Mouse (Mus musculus): ENCODE measurements around the gene Krt32. TPM values are rescaled to one million over a fixed set of nuclear protein-coding genes. Genes with fewer than 3 reads are reported as not detected.

Gene Krt32
- not detected in 2 replicates for polyA plus RNA-seq (2015; fragmentation: Nextera tagmentation; extraction: Ambion mirVana)

- Histone ChIP-seq H3K9me3 (ENCODE audit: control insufficient read depth, low read length) (no peaks in the 10 kb centered on the region), H3K27me3 (ENCODE audit: control insufficient read depth, insufficient read depth, low read depth, low read length) (no peaks in the 10 kb centered on the region), H3K27ac (ENCODE audit: low read length) (no peak within 1 kb of the TSS), H3K4me3 (ENCODE audit: low read length) (no peak within 1 kb of the TSS), H3K4me2 (ENCODE audit: low read depth, low read length) (no peak within 1 kb of the TSS), H3K9ac (ENCODE audit: low read length) (no peak within 1 kb of the TSS), H3K36me3 (ENCODE audit: control insufficient read depth, insufficient read depth, low read length) (no peaks in the 10 kb centered on the region), H3K4me1 (replicated peaks; ENCODE audit: control insufficient read depth, insufficient read depth, low read length) (no peaks in the 10 kb centered on the region)
- WGBS, result 83% methylated on average over 10 of the region's 10 CpGs
- ATAC-seq (ENCODE audit: low read depth), result no peak
Observed at GRCm38 (mm10) chr11:100087861-100088260, at the start of gene Krt32. Krt32 (minus strand) TSS chr11:100088226.

DNA sequence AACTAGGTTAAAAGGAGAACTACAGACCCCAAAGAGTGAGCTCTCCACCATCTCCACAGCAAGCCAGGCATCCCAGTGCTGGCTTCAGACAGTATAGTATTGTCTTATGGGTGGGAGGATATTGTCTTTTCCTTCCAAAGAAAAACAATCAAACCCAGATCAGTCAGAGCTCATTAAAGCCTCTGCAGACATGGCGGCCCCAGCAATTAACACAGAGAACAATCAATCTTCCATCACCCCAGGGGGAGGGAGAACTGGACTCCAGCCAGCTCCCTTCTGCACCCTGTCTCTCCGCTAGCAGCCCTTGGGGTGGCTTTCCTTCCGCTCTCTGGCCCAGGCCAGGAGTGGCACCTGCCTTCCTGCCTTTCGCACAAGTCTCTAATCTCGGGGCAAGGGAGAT is 49.7 kb upstream of the Krt32 start:
- Histone ChIP-seq H3K27me3 (ENCODE audit: control insufficient read depth, insufficient read depth, low read depth, low read length) (no peaks in the 10 kb centered on the region), H3K36me3 (ENCODE audit: control insufficient read depth, insufficient read depth, low read length) (no peaks in the 10 kb centered on the region), H3K4me1 (replicated peaks; ENCODE audit: control insufficient read depth, insufficient read depth, low read length) (peaks cover 14% of the 10 kb centered on the region), H3K9me3 (ENCODE audit: control insufficient read depth, low read length) (no peaks in the 10 kb centered on the region), H3K4me2 (ENCODE audit: low read depth, low read length) (no peak overlapping the region), H3K4me3 (ENCODE audit: low read length) (no peak overlapping the region), H3K9ac (ENCODE audit: low read length) (no peak overlapping the region), H3K27ac (ENCODE audit: low read length) (no peak overlapping the region)
- no peak for ATAC-seq (ENCODE audit: low read depth)
- 23% methylated on average over 5 of the region's 5 CpGs for WGBS

- Histone ChIP-seq H3K4me3 (ENCODE audit: low read length) (no peak overlapping the region), H3K4me2 (ENCODE audit: low read depth, low read length) (no peak overlapping the region), H3K27me3 (ENCODE audit: control insufficient read depth, insufficient read depth, low read depth, low read length) (no peaks in the 10 kb centered on the region), H3K9me3 (ENCODE audit: control insufficient read depth, low read length) (no peaks in the 10 kb centered on the region), H3K9ac (ENCODE audit: low read length) (no peak overlapping the region), H3K36me3 (ENCODE audit: control insufficient read depth, insufficient read depth, low read length) (no peaks in the 10 kb centered on the region), H3K27ac (ENCODE audit: low read length) (no peak overlapping the region), H3K4me1 (replicated peaks; ENCODE audit: control insufficient read depth, insufficient read depth, low read length) (peaks cover 14% of the 10 kb centered on the region)
- ATAC-seq (ENCODE audit: low read depth), result no peak
- WGBS, result 17% methylated on average over 5 of the region's 5 CpGs
Observed at GRCm38 (mm10) chr11:100136559-100136958, 48.5 kb upstream of the Krt32 start.

DNA sequence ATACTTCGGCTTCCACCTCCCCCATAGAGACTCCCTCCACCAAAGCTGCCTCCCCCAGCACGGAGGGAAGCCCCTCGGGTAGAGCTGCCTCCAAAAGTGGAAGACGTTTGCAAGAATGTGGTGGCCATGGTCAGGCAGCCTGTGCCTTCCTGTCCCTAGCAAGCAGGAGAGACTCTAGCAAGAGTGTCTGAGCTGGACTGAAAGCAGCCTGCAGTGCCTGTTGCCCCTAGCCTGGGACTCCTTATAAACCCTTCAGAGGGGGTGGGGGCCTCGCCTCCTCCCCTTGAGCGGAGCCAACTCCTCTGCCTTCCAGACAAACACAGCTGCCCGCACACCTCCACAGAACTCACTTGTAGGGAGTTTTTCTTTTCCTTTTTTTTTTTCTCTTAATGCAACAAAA is 47.7 kb upstream of the Krt32 start, which contains the start of gene Krt15:
Gene Krt15 (minus strand): TSS at position 198 of the 400 bp plus-strand sequence.
- H3K27me3 ChIP-seq (ENCODE audit: control insufficient read depth, insufficient read depth, low read depth, low read length), result no peaks in the 10 kb centered on the region
- no peak within 1 kb of the TSS for H3K27ac ChIP-seq (ENCODE audit: low read length)
- no peak within 1 kb of the TSS for H3K9ac ChIP-seq (ENCODE audit: low read length)
- no peak for ATAC-seq (ENCODE audit: low read depth)
- WGBS, result 40% methylated on average over 7 of the region's 7 CpGs
- no peaks in the 10 kb centered on the region for H3K36me3 ChIP-seq (ENCODE audit: control insufficient read depth, insufficient read depth, low read length)
- peaks cover 14% of the 10 kb centered on the region for H3K4me1 ChIP-seq (replicated peaks; ENCODE audit: control insufficient read depth, insufficient read depth, low read length)
- H3K9me3 ChIP-seq (ENCODE audit: control insufficient read depth, low read length), result no peaks in the 10 kb centered on the region
- no peak within 1 kb of the TSS for H3K4me2 ChIP-seq (ENCODE audit: low read depth, low read length)
- no peak within 1 kb of the TSS for H3K4me3 ChIP-seq (ENCODE audit: low read length)

- Histone ChIP-seq H3K4me2 (ENCODE audit: low read depth, low read length) (no peak overlapping the region), H3K4me1 (replicated peaks; ENCODE audit: control insufficient read depth, insufficient read depth, low read length) (no peaks in the 10 kb centered on the region), H3K4me3 (ENCODE audit: low read length) (no peak overlapping the region), H3K27me3 (ENCODE audit: control insufficient read depth, insufficient read depth, low read depth, low read length) (no peaks in the 10 kb centered on the region), H3K27ac (ENCODE audit: low read length) (no peak overlapping the region), H3K9ac (ENCODE audit: low read length) (no peak overlapping the region), H3K9me3 (ENCODE audit: control insufficient read depth, low read length) (no peaks in the 10 kb centered on the region), H3K36me3 (ENCODE audit: control insufficient read depth, insufficient read depth, low read length) (no peaks in the 10 kb centered on the region)
- no peak for ATAC-seq (ENCODE audit: low read depth)
- WGBS, result 64% methylated on average over 7 of the region's 7 CpGs
Observed at GRCm38 (mm10) chr11:100124901-100125300, 36.9 kb upstream of the Krt32 start.

- H3K27me3 ChIP-seq (ENCODE audit: control insufficient read depth, insufficient read depth, low read depth, low read length), result no peaks in the 10 kb centered on the region
- H3K27ac ChIP-seq (ENCODE audit: low read length), result no peak within 1 kb of the TSS
- no peaks in the 10 kb centered on the region for H3K9me3 ChIP-seq (ENCODE audit: control insufficient read depth, low read length)
- H3K4me1 ChIP-seq (replicated peaks; ENCODE audit: control insufficient read depth, insufficient read depth, low read length), result 0 out of 2 replicates have a peak, but pooled peaks cover 3% of the 10 kb centered on the region
- no peak within 1 kb of the TSS for H3K9ac ChIP-seq (ENCODE audit: low read length)
- WGBS, result 70% methylated on average over 3 of the region's 3 CpGs
- no peak within 1 kb of the TSS for H3K4me2 ChIP-seq (ENCODE audit: low read depth, low read length)
- H3K36me3 ChIP-seq (ENCODE audit: control insufficient read depth, insufficient read depth, low read length), result no peaks in the 10 kb centered on the region
- ATAC-seq (ENCODE audit: low read depth), result no peak
- no peak within 1 kb of the TSS for H3K4me3 ChIP-seq (ENCODE audit: low read length)
Observed at GRCm38 (mm10) chr11:100121466-100121865, 33.4 kb upstream of the Krt32 start, which contains the start of gene Krt13. Krt13 (minus strand) TSS chr11:100121566.

DNA sequence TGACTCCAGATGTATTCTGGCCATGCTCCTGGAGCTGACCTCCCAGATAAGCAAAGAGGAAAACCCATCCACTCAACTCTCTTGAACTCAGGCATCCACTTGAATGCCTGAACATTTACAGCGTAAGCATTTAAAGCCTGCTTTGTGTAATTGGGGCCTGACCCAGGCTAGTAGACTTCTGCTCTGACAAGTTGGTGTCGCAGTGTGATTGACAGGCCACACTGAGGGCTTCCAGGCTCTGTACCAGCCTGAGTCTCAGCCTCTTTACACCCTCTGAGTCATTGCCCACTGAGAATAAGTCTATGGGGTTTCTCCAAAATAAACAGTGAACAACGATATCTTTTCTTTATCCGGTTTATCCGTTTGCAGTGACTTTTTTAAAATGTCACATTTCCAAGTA is 32.3 kb upstream of the Krt32 start:
- H3K4me1 ChIP-seq (replicated peaks; ENCODE audit: control insufficient read depth, insufficient read depth, low read length), result 0 out of 2 replicates have a peak, but pooled peaks cover 3% of the 10 kb centered on the region
- WGBS, result 51% methylated on average over 5 of the region's 5 CpGs
- no peak overlapping the region for H3K9ac ChIP-seq (ENCODE audit: low read length)
- ATAC-seq (ENCODE audit: low read depth), result peak; percentile 83
- no peaks in the 10 kb centered on the region for H3K36me3 ChIP-seq (ENCODE audit: control insufficient read depth, insufficient read depth, low read length)
- no peak overlapping the region for H3K4me3 ChIP-seq (ENCODE audit: low read length)
- no peaks in the 10 kb centered on the region for H3K27me3 ChIP-seq (ENCODE audit: control insufficient read depth, insufficient read depth, low read depth, low read length)
- no peaks in the 10 kb centered on the region for H3K9me3 ChIP-seq (ENCODE audit: control insufficient read depth, low read length)
- no peak overlapping the region for H3K4me2 ChIP-seq (ENCODE audit: low read depth, low read length)
- no peak overlapping the region for H3K27ac ChIP-seq (ENCODE audit: low read length)

- Histone ChIP-seq H3K36me3 (ENCODE audit: control insufficient read depth, insufficient read depth, low read length) (no peaks in the 10 kb centered on the region), H3K9ac (ENCODE audit: low read length) (no peak overlapping the region), H3K9me3 (ENCODE audit: control insufficient read depth, low read length) (no peaks in the 10 kb centered on the region), H3K4me1 (replicated peaks; ENCODE audit: control insufficient read depth, insufficient read depth, low read length) (no peaks in the 10 kb centered on the region), H3K4me2 (ENCODE audit: low read depth, low read length) (no peak overlapping the region), H3K4me3 (ENCODE audit: low read length) (no peak overlapping the region), H3K27ac (ENCODE audit: low read length) (peak overlapping the region; percentile 23), H3K27me3 (ENCODE audit: control insufficient read depth, insufficient read depth, low read depth, low read length) (no peaks in the 10 kb centered on the region)
- 32% methylated on average over 2 of the region's 2 CpGs for WGBS
- ATAC-seq (ENCODE audit: low read depth), result peak; percentile 72
Observed at GRCm38 (mm10) chr11:100113742-100114029, 25.7 kb upstream of the Krt32 start.

- H3K4me2 ChIP-seq (ENCODE audit: low read depth, low read length), result no peak overlapping the region
- H3K27me3 ChIP-seq (ENCODE audit: control insufficient read depth, insufficient read depth, low read depth, low read length), result no peaks in the 10 kb centered on the region
- H3K36me3 ChIP-seq (ENCODE audit: control insufficient read depth, insufficient read depth, low read length), result no peaks in the 10 kb centered on the region
- H3K27ac ChIP-seq (ENCODE audit: low read length), result peak overlapping the region; percentile 23; the same call in 1 of the 2 replicates
- ATAC-seq (ENCODE audit: low read depth), result peak; percentile 34; the same call in 1 of the 2 replicates
- H3K9ac ChIP-seq (ENCODE audit: low read length), result no peak overlapping the region
- 58% methylated on average over 11 of the region's 11 CpGs for WGBS
- no peaks in the 10 kb centered on the region for H3K9me3 ChIP-seq (ENCODE audit: control insufficient read depth, low read length)
- no peaks in the 10 kb centered on the region for H3K4me1 ChIP-seq (replicated peaks; ENCODE audit: control insufficient read depth, insufficient read depth, low read length)
- no peak overlapping the region for H3K4me3 ChIP-seq (ENCODE audit: low read length)
Observed at GRCm38 (mm10) chr11:100112935-100113741, 25.1 kb upstream of the Krt32 start.

All from lung, embryonic 16.5 days (tissue).